Mouse (Mus musculus) midbrain, embryonic 11.5 days (tissue): ENCODE measurements around the gene Rab3ip. TPM values are rescaled to one million over a fixed set of nuclear protein-coding genes. Genes with fewer than 3 reads are reported as not detected.

Experiments used
- ATAC-seq: fragments of 200-750 bp; cut with Nextera tagmentation; 2 replicates; pipeline ENCODE4 v1.8.0; 2017; ENCODE audit warnings: moderate TSS enrichment, moderate library complexity; ENCODE audit not compliant: low FRiP score
- DNase-seq: peaks from one replicate; pipeline ENCODE4 v3.0.0; 2015; ENCODE audit warnings: low spot score; ENCODE audit errors: missing footprints
- H3K27ac ChIP-seq: fragments of 300-500 bp; sonication (generic); 2 replicates; pipeline ENCODE4 v1.5.1; 2014; ENCODE audit warnings: low read depth, low read length
- H3K27me3 ChIP-seq: fragments of 300-500 bp; sonication (generic); 2 replicates; pipeline ENCODE4 v1.6.1; 2014; ENCODE audit warnings: mild to moderate bottlenecking, low read length, moderate library complexity, mixed read lengths; ENCODE audit not compliant: control insufficient read depth, insufficient read depth
- H3K36me3 ChIP-seq: fragments of 300-500 bp; sonication (generic); 2 replicates; pipeline ENCODE4 v1.6.1; 2014; ENCODE audit warnings: mild to moderate bottlenecking, low read length, moderate library complexity, mixed read lengths; ENCODE audit not compliant: control insufficient read depth, insufficient read depth
- H3K4me1 ChIP-seq: fragments of 300-500 bp; sonication (generic); 2 replicates; pipeline ENCODE4 v1.6.1; 2014; ENCODE audit warnings: low read length; ENCODE audit not compliant: control insufficient read depth, insufficient read depth
- H3K4me2 ChIP-seq: fragments of 300-500 bp; sonication (generic); 2 replicates; pipeline ENCODE4 v1.6.1; 2014; ENCODE audit warnings: mild to moderate bottlenecking, moderate library complexity
- H3K4me3 ChIP-seq: fragments of 300-500 bp; sonication (generic); 2 replicates; pipeline ENCODE4 v1.5.1; 2014; ENCODE audit warnings: low read depth, low read length
- H3K9ac ChIP-seq: fragments of 300-500 bp; sonication (generic); 2 replicates; pipeline ENCODE4 v1.6.1; 2014; ENCODE audit warnings: low read length
- H3K9me3 ChIP-seq: fragments of 300-500 bp; sonication (generic); 2 replicates; pipeline ENCODE4 v1.6.1; 2016; ENCODE audit warnings: low read length; ENCODE audit not compliant: control insufficient read depth
- WGBS: fragments of 180-500 bp; shearing (Covaris S2); extraction: QIAGEN DNeasy Blood & Tissue Kit; methylation state at CpG from one replicate; pipeline ENCODE4 v1.1.7; 2014; 5-methylcytosine and 5-hydroxymethylcytosine counted together
- polyA plus RNA-seq: library from polyadenylated mRNA; unstranded; fragments of >200 nt; fragmentation: Nextera tagmentation; extraction: Ambion mirVana; gene quantifications from 2 replicates; pipeline ENCODE4 v1.2.1, GENCODE M21; 2014

Gene Rab3ip
- polyA plus RNA-seq, 1 experiment from 2014 or later: 41.1 TPM

- no peak overlapping the region for H3K27ac ChIP-seq
- no peaks in the 10 kb centered on the region for H3K27me3 ChIP-seq
- no peak overlapping the region for H3K4me3 ChIP-seq
- no peak for DNase-seq
- H3K4me1 ChIP-seq: no peaks in the 10 kb centered on the region
- H3K36me3 ChIP-seq: no peaks in the 10 kb centered on the region
- no peaks in the 10 kb centered on the region for H3K9me3 ChIP-seq
- no peak overlapping the region for H3K4me2 ChIP-seq
- 88% methylated on average over 9 of the region's 9 CpGs for WGBS
- ATAC-seq: no peak
- no peak overlapping the region for H3K9ac ChIP-seq
Measured at GRCm38 (mm10) chr10:116874490-116874889, 76.1 kb downstream of the Rab3ip start.

- Histone ChIP-seq H3K36me3 (no peaks in the 10 kb centered on the region), H3K27me3 (no peaks in the 10 kb centered on the region), H3K9ac (no peak overlapping the region), H3K4me3 (no peak overlapping the region), H3K4me2 (no peak overlapping the region), H3K9me3 (no peaks in the 10 kb centered on the region), H3K27ac (no peak overlapping the region), H3K4me1 (no peaks in the 10 kb centered on the region)
- DNase-seq: no peak
- no peak for ATAC-seq
- WGBS: 80% methylated on average over 14 of the region's 14 CpGs
Measured at GRCm38 (mm10) chr10:116872016-116872410, 78.6 kb downstream of the Rab3ip start.

GRCm38 (mm10) chr10:116871329-116872015 is 79.1 kb downstream of the Rab3ip start:
- H3K36me3 ChIP-seq: no peaks in the 10 kb centered on the region
- H3K9ac ChIP-seq: no peak overlapping the region
- H3K27ac ChIP-seq: no peak overlapping the region
- no peaks in the 10 kb centered on the region for H3K4me1 ChIP-seq
- H3K27me3 ChIP-seq: no peaks in the 10 kb centered on the region
- H3K4me2 ChIP-seq: no peak overlapping the region
- DNase-seq (no peak), ATAC-seq (no peak)
- H3K4me3 ChIP-seq: no peak overlapping the region
- 90% methylated on average over 12 of the region's 12 CpGs for WGBS
- H3K9me3 ChIP-seq: no peaks in the 10 kb centered on the region

GRCm38 (mm10) chr10:116870819-116871218 is 79.8 kb downstream of the Rab3ip start:
- ATAC-seq: no peak
- Histone ChIP-seq H3K4me2 (no peak overlapping the region), H3K27me3 (no peaks in the 10 kb centered on the region), H3K9ac (no peak overlapping the region), H3K4me3 (no peak overlapping the region), H3K36me3 (no peaks in the 10 kb centered on the region), H3K9me3 (no peaks in the 10 kb centered on the region), H3K4me1 (no peaks in the 10 kb centered on the region), H3K27ac (no peak overlapping the region)
- no peak for DNase-seq
- 86% methylated on average over 6 of the region's 6 CpGs for WGBS

Other genes with a start within 250 kb of the Rab3ip start
- gene Myrfl, start 53.9 kb downstream of the Rab3ip start, polyA plus RNA-seq: 0.04 and 0.23 TPM in 2 replicates
- gene Gm10271, start 21.8 kb upstream of the Rab3ip start, polyA plus RNA-seq: not detected in 2 replicates
- 0.12 TPM in 1 of 2 replicates, not detected in the other for gene Best3, start 35.5 kb upstream of the Rab3ip start, polyA plus RNA-seq
- 0.15 TPM in 1 of 2 replicates, not detected in the other for gene Lrrc10, start 94.6 kb upstream of the Rab3ip start, polyA plus RNA-seq
- gene Cct2, start 113.0 kb upstream of the Rab3ip start, polyA plus RNA-seq: 337 and 338 TPM in 2 replicates
- gene Frs2, start 197.8 kb upstream of the Rab3ip start, polyA plus RNA-seq: 27.1 and 28.5 TPM in 2 replicates